Mouse (Mus musculus) activated CD4-positive, CD25-positive, alpha-beta regulatory T cell, adult 4 months (primary cell): Measurements from ENCODE around the gene E2f6. TPM values are rescaled to one million over a fixed set of nuclear protein-coding genes. Genes with fewer than 3 reads are reported as not detected.

ENCODE experiments used
- ATAC-seq: one replicate; pipeline ENCODE4 v1.8.0; 2017
- polyA plus RNA-seq, 2 experiments: library from polyadenylated mRNA; unstranded; fragments of 100-300 nt; shearing (Covaris generic); gene quantifications; one replicate each; pipeline ENCODE4 v1.2.1; 2017

Gene E2f6
- polyA plus RNA-seq, 2 experiments from 2014 or later, result 3.3 to 3.6 TPM

DNA sequence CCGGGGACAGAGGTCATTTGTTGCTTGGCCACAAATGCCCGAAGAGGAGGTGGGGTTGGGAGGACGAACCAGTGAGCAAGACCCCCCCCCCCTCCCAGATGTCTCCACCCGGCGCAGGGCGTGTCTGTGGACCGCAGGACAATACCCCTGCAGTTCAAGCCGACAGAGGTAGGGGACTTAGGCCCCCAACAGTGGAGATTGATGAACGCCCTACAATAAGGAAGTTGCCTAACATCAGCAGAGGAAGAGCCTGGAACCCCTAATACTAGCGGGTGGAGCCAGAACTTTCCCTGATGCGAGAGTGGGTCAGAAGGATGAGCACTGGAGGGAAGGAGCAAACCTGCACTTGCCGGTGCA is 9.8 kb upstream of the E2f6 start:
- no peak for ATAC-seq

- no peak for ATAC-seq
These were observed 7.4 kb upstream of the E2f6 start for GRCm38 (mm10) chr12:16803237-16803955.

- ATAC-seq, result no peak
These were observed 6.8 kb upstream of the E2f6 start for GRCm38 (mm10) chr12:16803956-16804430.

GRCm38 (mm10) chr12:16805511-16805910 is 5.3 kb upstream of the E2f6 start:
- ATAC-seq, result peak; percentile 93

- no peak for ATAC-seq
These were observed 2.7 kb upstream of the E2f6 start for GRCm38 (mm10) chr12:16808045-16808444.

DNA sequence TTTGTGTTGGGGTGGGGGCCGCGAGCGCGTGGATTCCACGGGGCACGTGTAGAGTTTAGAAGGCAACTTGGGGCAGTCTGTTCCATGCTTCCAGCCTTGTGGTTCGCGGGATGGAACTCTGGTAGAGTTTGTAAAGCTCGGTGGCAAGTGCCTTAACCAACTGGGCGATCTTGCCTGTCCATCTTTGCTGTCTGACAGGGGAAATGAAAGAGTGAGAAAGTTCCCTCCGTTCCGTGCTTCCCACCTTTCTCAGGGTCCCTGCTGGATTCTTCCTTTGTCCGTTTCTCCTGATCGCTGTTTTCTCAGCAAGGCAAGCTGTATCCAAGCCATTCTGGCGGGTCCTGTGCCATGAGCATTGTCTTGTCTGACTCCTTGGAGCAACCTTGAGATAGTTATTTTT is 714 bp downstream of the E2f6 start:
- ATAC-seq, result no peak

DNA sequence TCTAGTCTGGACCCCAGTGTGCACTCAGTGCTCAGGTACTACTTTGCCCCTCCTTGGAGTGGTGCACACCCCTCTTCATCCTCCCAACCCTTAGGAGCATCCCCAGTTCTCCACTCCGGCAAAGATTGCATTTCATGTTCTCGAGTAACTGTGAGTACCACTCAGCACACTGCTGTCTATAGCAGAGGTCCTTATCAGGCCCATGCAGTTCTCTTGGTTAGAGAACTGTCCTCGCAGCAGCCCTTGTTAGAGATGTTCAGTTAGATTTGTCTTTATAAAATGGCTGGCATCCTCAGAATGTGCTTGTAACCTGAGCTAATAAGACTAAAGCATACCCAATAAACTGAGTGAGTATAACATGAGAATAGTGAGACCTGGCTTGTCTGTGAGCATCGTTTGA is 6.4 kb downstream of the E2f6 start:
- ATAC-seq, result no peak

DNA sequence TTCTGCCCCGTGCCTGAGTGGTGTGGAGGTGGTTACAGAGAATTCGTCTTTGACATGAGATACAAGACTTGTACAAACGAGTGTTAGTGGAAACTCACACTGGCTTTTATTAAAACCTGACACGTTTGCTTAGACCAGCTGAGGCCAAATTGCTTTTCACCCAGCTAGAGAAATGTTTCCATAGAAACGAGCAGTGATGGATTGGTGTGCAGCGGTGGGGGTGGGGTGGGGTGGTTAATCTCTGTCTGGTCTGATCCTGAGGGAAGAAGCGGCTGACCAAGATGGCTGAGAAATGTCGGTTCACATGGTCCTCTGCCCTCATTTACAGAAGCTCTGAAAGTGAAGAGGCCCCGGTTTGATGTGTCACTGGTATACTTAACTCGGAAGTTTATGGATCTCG is 7.8 kb downstream of the E2f6 start:
- no peak for ATAC-seq

GRCm38 (mm10) chr12:16820761-16821160 is 10.0 kb downstream of the E2f6 start:
- no peak for ATAC-seq

GRCm38 (mm10) chr12:16822181-16822734 is 11.5 kb downstream of the E2f6 start:
- no peak for ATAC-seq

DNA sequence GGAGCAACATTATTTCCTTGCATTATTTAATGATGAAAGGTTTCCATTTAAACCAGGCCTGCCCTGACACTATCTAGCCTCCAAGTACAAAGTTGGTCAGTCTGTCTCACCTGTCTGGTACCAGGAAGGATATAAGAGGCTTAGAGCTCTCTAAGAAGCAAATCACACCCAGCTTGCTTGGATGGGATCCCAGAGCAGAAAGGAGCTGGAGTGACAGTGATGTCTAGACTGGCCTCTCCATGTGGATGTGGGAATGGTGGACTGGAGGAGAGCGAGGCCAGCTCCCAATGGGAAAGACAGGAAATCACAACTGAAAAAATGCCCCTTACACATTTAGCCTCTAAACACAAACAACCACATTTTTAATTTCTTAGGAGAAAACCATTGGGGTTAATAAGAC is 12.9 kb downstream of the E2f6 start:
- no peak for ATAC-seq

DNA sequence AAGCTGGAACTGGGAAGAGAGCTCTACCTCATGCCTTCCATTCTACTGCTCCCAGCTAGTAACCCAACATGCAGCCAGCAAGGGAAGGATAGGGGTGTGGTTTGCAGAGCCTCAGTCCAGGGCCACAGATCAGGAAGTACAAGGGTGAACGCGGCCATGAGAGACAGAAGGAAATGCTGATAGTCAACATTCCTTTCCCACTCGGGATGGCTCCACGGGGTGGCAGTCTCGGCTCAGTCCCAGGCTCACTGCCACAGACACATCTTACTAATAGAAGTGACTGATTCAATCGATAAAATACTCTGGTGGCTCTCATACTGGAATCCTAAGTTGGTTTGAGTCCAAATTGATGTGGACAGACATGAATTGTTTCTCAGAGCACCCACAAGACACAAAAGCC is 17.7 kb downstream of the E2f6 start:
- no peak for ATAC-seq

GRCm38 (mm10) chr12:16829785-16830184 is 19.0 kb downstream of the E2f6 start:
- no peak for ATAC-seq

DNA sequence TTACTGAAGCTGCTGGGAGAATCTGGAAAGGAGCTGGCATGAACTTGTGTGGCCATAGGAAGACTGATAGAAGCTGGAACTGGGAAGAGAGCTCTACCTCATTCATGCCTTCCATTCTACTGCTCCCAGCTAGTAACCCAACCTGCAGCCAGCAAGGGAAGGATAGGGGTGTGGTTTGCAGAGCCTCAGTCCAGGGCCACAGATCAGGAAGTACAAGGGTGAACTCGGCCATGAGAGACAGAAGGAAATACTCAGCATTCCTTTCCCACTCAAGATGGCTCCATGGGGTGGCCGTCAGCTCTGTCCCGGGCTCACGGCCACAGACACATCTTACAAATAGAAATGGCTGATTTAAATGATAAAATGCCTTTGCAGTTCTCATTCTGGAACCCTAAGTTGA is 20.3 kb downstream of the E2f6 start:
- ATAC-seq, result no peak

GRCm38 (mm10) chr12:16834701-16835100 is 23.9 kb downstream of the E2f6 start:
- no peak for ATAC-seq

- ATAC-seq, result no peak
These were observed 25.4 kb downstream of the E2f6 start for GRCm38 (mm10) chr12:16836188-16836587.

DNA sequence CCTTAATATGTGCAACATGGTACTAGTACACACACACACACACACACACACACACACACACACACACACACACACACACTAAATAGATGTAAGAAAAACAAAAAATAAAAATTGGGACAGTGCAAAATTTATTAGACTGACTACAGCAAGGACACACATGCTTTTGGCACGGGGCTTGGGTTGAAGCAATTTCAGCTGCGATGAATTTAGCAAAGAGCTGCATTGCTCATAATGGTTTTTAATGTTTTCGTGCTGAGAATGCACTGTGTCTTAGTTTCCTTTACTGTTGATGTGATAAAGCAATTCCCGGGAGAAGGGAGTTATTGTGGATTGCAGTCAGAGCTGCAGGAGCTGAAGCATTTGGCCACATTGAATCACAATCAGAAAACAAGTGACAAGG is 27.0 kb downstream of the E2f6 start:
- no peak for ATAC-seq

DNA sequence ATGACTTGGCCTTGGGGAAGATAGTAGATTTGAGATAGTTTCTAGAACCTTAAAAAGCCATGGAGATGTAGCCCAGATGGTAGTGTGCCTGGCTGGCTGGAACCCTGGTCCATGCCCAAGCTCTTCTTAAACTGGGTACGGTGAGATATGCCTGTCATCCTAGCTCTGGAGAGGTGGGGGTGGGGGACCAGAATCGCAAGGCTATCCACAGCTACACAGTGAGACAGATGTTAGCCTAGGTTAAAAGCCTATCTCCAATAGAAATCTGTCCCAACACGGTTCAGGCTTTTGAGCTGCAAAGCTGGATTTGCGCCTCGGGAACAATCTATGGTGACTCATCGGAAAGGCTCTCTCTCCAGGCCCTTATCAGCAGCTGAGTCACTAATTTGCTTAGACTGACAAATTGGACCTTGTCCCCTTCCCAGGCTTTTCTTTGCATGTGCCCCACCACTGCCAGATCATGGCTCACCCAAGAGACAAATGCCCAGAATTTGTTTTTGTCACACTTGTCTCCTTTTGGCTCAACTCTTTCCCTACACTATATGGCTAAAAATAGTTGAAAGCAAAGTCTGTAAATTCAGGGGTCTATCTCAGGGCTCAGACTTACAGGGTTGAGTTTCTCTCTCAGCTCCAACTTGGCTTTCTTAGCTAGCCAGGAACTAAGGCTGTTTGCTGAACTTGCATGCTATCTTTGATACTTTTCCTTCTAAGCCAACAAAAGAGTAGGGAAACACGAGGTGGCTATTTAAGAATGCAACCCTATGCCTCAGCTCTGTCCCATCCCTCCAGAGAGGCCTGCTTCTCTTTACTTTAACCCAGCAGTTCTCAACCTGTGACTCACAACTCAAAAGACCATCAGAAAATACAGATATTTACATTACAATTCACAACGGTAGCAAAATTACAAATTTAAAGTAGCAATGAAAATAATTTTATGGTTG is 30.3 kb downstream of the E2f6 start:
- no peak for ATAC-seq

- no peak for ATAC-seq
These were observed 34.1 kb downstream of the E2f6 start for GRCm38 (mm10) chr12:16844623-16845592.

DNA sequence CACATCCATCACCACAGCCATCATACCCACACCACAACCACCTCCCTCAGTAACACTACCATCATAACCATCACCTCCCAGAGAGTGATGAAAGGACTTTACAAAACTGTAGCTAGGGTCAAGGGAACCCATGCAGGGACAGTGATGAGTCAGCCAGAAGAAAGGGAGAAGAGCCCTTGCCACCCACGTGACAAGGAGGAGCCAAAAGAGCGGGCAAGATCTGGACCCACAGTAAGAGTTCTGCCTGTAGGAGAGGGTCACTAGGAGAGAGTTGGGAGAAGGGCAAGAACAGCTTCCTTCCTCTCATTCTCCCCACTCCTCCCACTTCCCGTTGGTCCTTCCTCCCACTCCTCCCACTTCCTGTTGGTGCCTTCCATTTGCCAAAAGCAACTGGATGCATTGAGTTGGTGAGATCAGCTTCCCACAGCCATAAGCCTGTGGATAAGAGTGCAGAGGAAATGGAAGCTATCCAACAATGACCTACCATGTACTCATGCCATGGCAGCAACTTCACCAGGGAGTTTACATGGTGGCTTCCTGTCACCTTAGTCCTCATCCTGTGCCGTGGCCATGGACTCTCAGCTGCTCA is 36.5 kb downstream of the E2f6 start:
- ATAC-seq, result no peak

DNA sequence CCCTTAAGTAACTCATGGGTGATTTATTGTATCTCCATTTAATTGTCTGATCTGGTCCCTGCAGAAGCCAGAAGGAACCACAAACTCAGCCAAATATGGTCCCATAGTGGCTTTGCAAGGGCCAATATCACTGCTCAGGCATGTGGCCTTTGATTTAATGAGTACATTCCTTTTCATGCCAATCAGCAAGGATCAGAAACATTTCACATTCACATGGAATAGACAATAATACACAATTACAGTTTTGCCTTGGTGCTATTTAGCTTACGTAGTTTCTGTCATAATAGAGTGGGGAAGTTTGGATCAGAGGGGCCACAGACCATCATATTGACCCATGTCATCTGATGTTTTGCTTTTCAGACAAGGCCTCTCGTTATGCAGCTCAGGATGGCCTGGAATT is 37.7 kb downstream of the E2f6 start:
- ATAC-seq, result no peak

- ATAC-seq, result no peak
These were observed 39.1 kb downstream of the E2f6 start for GRCm38 (mm10) chr12:16849821-16850220.
